Mouse (Mus musculus) activated CD4-positive, CD25-positive, alpha-beta regulatory T cell, adult 9 weeks (primary cell): Measurements from ENCODE around the gene Olfr483. TPM values are rescaled to one million over a fixed set of nuclear protein-coding genes. Genes with fewer than 3 reads are reported as not detected.

Source experiments
- polyA plus RNA-seq: library from polyadenylated mRNA; unstranded; fragments of 100-300 nt; shearing (Covaris generic); gene quantifications from one replicate; pipeline ENCODE4 v1.2.1, GENCODE M21; 2017

Gene Olfr483
- polyA plus RNA-seq = not detected

DNA sequence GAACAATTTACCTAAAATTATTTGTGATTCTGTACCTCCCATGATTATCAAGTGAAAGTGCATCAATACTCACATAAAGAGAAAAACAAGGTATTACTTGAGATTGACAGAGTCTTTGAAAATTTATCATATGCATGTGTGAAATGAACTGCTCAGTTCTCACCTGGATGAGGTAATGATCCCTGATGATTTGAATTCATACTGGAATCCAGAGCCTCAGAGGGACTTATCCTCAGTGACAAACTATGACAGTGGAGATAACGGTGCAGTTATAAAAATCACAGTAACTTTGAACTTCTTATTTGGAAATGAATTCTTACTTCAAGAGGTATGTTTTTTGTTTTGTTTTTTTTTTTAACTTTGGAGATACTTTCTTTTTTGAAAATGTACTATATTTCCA, at the start of gene Olfr483:
Olfr483 (plus strand) TSS at position 301 of the 400 bp plus-strand sequence.

DNA sequence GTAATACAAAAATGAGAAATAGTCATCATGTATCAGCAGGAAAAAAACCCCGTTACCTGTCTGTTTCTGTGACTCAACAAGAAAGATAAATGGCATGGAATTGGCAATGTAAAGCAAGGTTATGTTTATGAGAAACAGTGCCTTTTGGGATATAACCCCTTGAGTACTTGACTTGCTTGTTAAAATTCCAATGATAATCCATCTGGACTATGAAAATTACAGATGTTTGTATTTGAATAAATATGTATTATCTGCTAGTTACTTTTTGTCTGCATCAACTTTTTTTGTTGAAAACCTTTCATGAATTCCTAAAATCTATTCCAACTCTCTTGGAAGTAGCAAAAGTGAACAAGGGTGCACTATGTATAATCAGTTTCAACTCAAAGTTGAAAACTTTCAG, 33.4 kb upstream of the Olfr483 start, which contains the start of gene Olfr480:
Olfr480 (minus strand) TSS at position 101 of the 400 bp plus-strand sequence.

DNA sequence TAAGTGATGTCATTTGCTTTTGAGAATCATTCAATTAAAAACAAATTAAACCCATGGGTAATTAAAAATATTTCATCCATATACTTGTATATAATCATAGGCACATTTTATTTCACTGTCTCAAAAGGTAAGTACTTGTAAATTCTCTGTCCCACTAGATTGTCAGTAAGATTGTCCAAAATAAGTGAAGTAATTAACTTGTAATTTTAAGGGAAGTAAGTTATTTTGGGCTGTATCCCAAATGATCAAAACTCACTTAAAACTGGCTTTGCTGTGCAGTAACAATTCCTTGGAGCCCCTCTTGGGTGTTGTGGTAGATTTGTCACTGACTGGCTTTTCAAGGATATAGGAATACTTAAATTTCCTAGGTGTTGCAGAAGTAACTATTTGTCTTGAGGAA, 21.1 kb upstream of the Olfr483 start, which contains the start of gene Olfr481:
Olfr481 (plus strand) TSS at position 301 of the 400 bp plus-strand sequence.

DNA sequence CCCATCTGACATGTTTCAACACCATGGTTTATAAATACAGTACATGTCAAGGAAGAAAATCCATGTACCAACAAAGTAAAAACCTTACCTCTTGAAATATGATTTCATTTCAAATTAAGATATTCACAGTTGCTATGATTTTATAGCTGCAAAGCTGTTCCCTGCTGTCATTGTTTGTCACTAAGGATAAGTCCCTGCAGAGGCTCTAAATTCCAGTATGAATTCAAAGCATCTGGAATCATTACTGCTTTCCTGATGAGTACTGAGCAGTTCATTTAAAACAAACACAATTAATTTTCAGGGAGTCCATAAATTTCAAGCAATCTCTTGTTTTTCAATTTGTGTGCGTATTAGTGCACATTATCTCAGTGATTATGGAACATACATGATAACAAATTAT, 3.2 kb upstream of the Olfr483 start, which contains the start of gene Olfr482:
Olfr482 (minus strand) TSS at position 101 of the 400 bp plus-strand sequence.

DNA sequence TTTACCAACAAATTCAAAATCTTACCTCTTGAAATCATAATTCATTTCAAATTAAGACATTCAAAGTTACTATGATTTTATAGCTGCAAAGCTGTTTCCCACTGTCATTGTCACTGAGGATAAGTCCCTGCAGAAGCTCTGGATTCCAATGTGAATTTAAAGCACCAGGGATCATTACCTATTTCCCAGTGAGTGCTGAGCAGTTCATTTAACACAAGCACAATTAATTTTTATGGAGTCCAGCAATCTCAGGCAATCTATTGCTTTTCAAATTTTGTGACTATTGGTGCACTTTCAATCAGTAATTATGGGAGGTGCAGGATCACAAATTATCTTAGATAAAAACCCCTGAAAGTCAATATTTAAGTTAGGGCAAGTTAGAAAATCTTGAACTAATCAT, 26.7 kb downstream of the Olfr483 start, which contains the start of gene Olfr484:
Olfr484 (minus strand) TSS at position 101 of the 400 bp plus-strand sequence.

Other genes with a start within 250 kb of the Olfr483 start
- not detected for gene Olfr472, start 202.9 kb upstream of the Olfr483 start, polyA plus RNA-seq
- not detected for gene Olfr473, start 170.4 kb upstream of the Olfr483 start, polyA plus RNA-seq
- gene Olfr474, start 146.2 kb upstream of the Olfr483 start, polyA plus RNA-seq = not detected
- gene Olfr476, start 136.0 kb upstream of the Olfr483 start, polyA plus RNA-seq = not detected
- gene Olfr477, start 114.2 kb upstream of the Olfr483 start, polyA plus RNA-seq = not detected
- not detected for gene Olfr478, start 66.9 kb upstream of the Olfr483 start, polyA plus RNA-seq
- gene Olfr479, start 50.2 kb upstream of the Olfr483 start, polyA plus RNA-seq = not detected
- not detected for gene Olfr480, start 33.5 kb upstream of the Olfr483 start, polyA plus RNA-seq
- not detected for gene Olfr481, start 21.0 kb upstream of the Olfr483 start, polyA plus RNA-seq
- gene Olfr482, start 3.3 kb upstream of the Olfr483 start, polyA plus RNA-seq = not detected
- gene Olfr484, start 26.6 kb downstream of the Olfr483 start, polyA plus RNA-seq = not detected
- not detected for gene Olfr485, start 59.0 kb downstream of the Olfr483 start, polyA plus RNA-seq
- not detected for gene Olfr486, start 71.9 kb downstream of the Olfr483 start, polyA plus RNA-seq
- not detected for gene Olfr487, start 113.8 kb downstream of the Olfr483 start, polyA plus RNA-seq
- gene Olfr488, start 157.5 kb downstream of the Olfr483 start, polyA plus RNA-seq = not detected
- not detected for gene Olfr490, start 188.1 kb downstream of the Olfr483 start, polyA plus RNA-seq
- not detected for gene Olfr491, start 212.6 kb downstream of the Olfr483 start, polyA plus RNA-seq
- gene Olfr492, start 222.8 kb downstream of the Olfr483 start, polyA plus RNA-seq = not detected
- not detected for gene Olfr493, start 246.1 kb downstream of the Olfr483 start, polyA plus RNA-seq